Mouse (Mus musculus) kidney, embryonic 16.5 days (tissue): ENCODE results near the gene Cx3cr1. TPM values are rescaled to one million over a fixed set of nuclear protein-coding genes. Genes with fewer than 3 reads are reported as not detected.

Experiments used
- ATAC-seq: fragments of 200-750 bp; cut with Nextera tagmentation; 2 replicates; pipeline ENCODE4 v1.8.0; 2017; ENCODE audit warnings: moderate TSS enrichment; ENCODE audit not compliant: low FRiP score, low TSS enrichment
- H3K27ac ChIP-seq: fragments of 300-500 bp; sonication (generic); 2 replicates; pipeline ENCODE4 v1.5.1; 2014; ENCODE audit warnings: low read length
- H3K27me3 ChIP-seq: fragments of 300-500 bp; sonication (generic); 2 replicates; pipeline ENCODE4 v1.6.1; 2014; ENCODE audit warnings: low read length, control low read depth, mixed read lengths; ENCODE audit not compliant: insufficient read depth
- H3K36me3 ChIP-seq: fragments of 300-500 bp; sonication (generic); 2 replicates; pipeline ENCODE4 v1.6.1; 2014; ENCODE audit warnings: low read length, control low read depth, mixed read lengths; ENCODE audit not compliant: insufficient read depth
- H3K4me1 ChIP-seq: fragments of 300-500 bp; sonication (generic); 2 replicates; pipeline ENCODE4 v1.6.1; 2014; ENCODE audit warnings: low read length, control low read depth, mixed read lengths; ENCODE audit not compliant: insufficient read depth
- H3K4me2 ChIP-seq: fragments of 300-500 bp; sonication (generic); replicated peaks from 2 replicates; pipeline ENCODE4 v1.6.1; 2014; ENCODE audit warnings: low read depth, low read length
- H3K4me3 ChIP-seq: fragments of 300-500 bp; sonication (generic); 2 replicates; pipeline ENCODE4 v1.5.1; 2014; ENCODE audit warnings: mild to moderate bottlenecking, low read length
- H3K9ac ChIP-seq: fragments of 300-500 bp; sonication (generic); replicated peaks from 2 replicates; pipeline ENCODE4 v1.6.1; 2014; ENCODE audit warnings: low read length
- H3K9me3 ChIP-seq: fragments of 300-500 bp; sonication (generic); 2 replicates; pipeline ENCODE4 v1.6.1; 2016; ENCODE audit warnings: low read length, control low read depth
- WGBS: fragments of 180-500 bp; shearing (Covaris S2); extraction: QIAGEN DNeasy Blood & Tissue Kit; methylation state at CpG from one replicate; pipeline ENCODE4 v1.1.7; 2014; 5-methylcytosine and 5-hydroxymethylcytosine counted together
- polyA plus RNA-seq: library from polyadenylated mRNA; unstranded; fragments of >200 nt; fragmentation: Nextera tagmentation; extraction: Ambion mirVana; gene quantifications from 2 replicates; pipeline ENCODE4 v1.2.1, GENCODE M21; 2015

Cx3cr1 gene
- polyA plus RNA-seq, 1 experiment from 2014 or later: 5.3 TPM

GRCm38 (mm10) chr9:119981183-119982179 is 88.2 kb downstream of the Cx3cr1 start:
- Histone ChIP-seq H3K36me3 (no peaks in the 10 kb centered on the region), H3K9me3 (no peaks in the 10 kb centered on the region), H3K4me3 (peak overlapping the region; percentile 80), H3K27ac (peak overlapping the region; percentile 98), H3K27me3 (no peaks in the 10 kb centered on the region), H3K4me1 (peaks cover 64% of the 10 kb centered on the region), H3K9ac (peak overlapping the region; percentile 77), H3K4me2 (peak overlapping the region; percentile 99)
- peak; percentile 30 for ATAC-seq
- WGBS: 1% methylated on average over 16 of the region's 16 CpGs

GRCm38 (mm10) chr9:119980770-119981182 is 88.9 kb downstream of the Cx3cr1 start:
- Histone ChIP-seq H3K36me3 (no peaks in the 10 kb centered on the region), H3K9ac (peak overlapping the region; percentile 77), H3K27ac (peak overlapping the region; percentile 98), H3K4me2 (peak overlapping the region; percentile 99), H3K4me3 (peak overlapping the region; percentile 80), H3K27me3 (no peaks in the 10 kb centered on the region), H3K9me3 (no peaks in the 10 kb centered on the region), H3K4me1 (peaks cover 67% of the 10 kb centered on the region)
- no peak for ATAC-seq
- WGBS: 11% methylated on average over 4 of the region's 4 CpGs

- Histone ChIP-seq H3K27me3 (no peaks in the 10 kb centered on the region), H3K36me3 (no peaks in the 10 kb centered on the region), H3K4me3 (no peak overlapping the region), H3K4me2 (no peak overlapping the region), H3K4me1 (peaks cover 66% of the 10 kb centered on the region), H3K27ac (no peak overlapping the region), H3K9ac (no peak overlapping the region), H3K9me3 (no peaks in the 10 kb centered on the region)
- no peak for ATAC-seq
- WGBS: 75% methylated on average over 2 of the region's 2 CpGs
Observed at GRCm38 (mm10) chr9:119979749-119980148, 89.9 kb downstream of the Cx3cr1 start.

- H3K36me3 ChIP-seq: peaks cover 7% of the 10 kb centered on the region
- H3K4me3 ChIP-seq: no peak overlapping the region
- no peaks in the 10 kb centered on the region for H3K9me3 ChIP-seq
- ATAC-seq: no peak
- peaks cover 57% of the 10 kb centered on the region for H3K4me1 ChIP-seq
- H3K27ac ChIP-seq: no peak overlapping the region
- peak overlapping the region; percentile 58; the same call in 1 of the 2 replicates for H3K9ac ChIP-seq
- WGBS: 79% methylated on average over 6 of the region's 6 CpGs
- no peak overlapping the region for H3K4me2 ChIP-seq
- no peaks in the 10 kb centered on the region for H3K27me3 ChIP-seq
Observed at GRCm38 (mm10) chr9:119978811-119979441, 90.8 kb downstream of the Cx3cr1 start.

- ATAC-seq: no peak; the same call in 1 of the 2 replicates
- Histone ChIP-seq H3K9me3 (no peaks in the 10 kb centered on the region), H3K27ac (peak overlapping the region; percentile 84), H3K27me3 (no peaks in the 10 kb centered on the region), H3K36me3 (peaks cover 13% of the 10 kb centered on the region), H3K9ac (peak overlapping the region; percentile 58), H3K4me1 (peaks cover 57% of the 10 kb centered on the region), H3K4me3 (0 out of 2 replicates have a peak overlapping the region, but pooled peaks have one; percentile 10), H3K4me2 (peak overlapping the region; percentile 37)
- 32% methylated on average over 9 of the region's 9 CpGs for WGBS
Observed at GRCm38 (mm10) chr9:119978151-119978810, 91.4 kb downstream of the Cx3cr1 start.

- Histone ChIP-seq H3K27me3 (no peaks in the 10 kb centered on the region), H3K4me1 (peaks cover 52% of the 10 kb centered on the region), H3K9me3 (no peaks in the 10 kb centered on the region), H3K4me2 (peak overlapping the region; percentile 37), H3K36me3 (peaks cover 20% of the 10 kb centered on the region), H3K9ac (peak overlapping the region; percentile 58), H3K27ac (peak overlapping the region; percentile 84), H3K4me3 (0 out of 2 replicates have a peak overlapping the region, but pooled peaks have one; percentile 10)
- no peak for ATAC-seq
- 22% methylated on average over 5 of the region's 5 CpGs for WGBS
Observed at GRCm38 (mm10) chr9:119977557-119978060, 92.1 kb downstream of the Cx3cr1 start.

GRCm38 (mm10) chr9:119976704-119977556 is 92.7 kb downstream of the Cx3cr1 start:
- peaks cover 45% of the 10 kb centered on the region for H3K4me1 ChIP-seq
- 24% methylated on average over 17 of the region's 17 CpGs for WGBS
- peak overlapping the region; percentile 84; the same call in 1 of the 2 replicates for H3K27ac ChIP-seq
- no peak for ATAC-seq
- no peaks in the 10 kb centered on the region for H3K27me3 ChIP-seq
- no peaks in the 10 kb centered on the region for H3K9me3 ChIP-seq
- peaks cover 27% of the 10 kb centered on the region for H3K36me3 ChIP-seq
- H3K4me2 ChIP-seq: peak overlapping the region; percentile 37; the same call in 1 of the 2 replicates
- H3K9ac ChIP-seq: peak overlapping the region; percentile 58; the same call in 1 of the 2 replicates
- no peak overlapping the region for H3K4me3 ChIP-seq

- peaks cover 40% of the 10 kb centered on the region for H3K4me1 ChIP-seq
Observed at GRCm38 (mm10) chr9:119975286-119975685, 94.4 kb downstream of the Cx3cr1 start.

More at GRCm38 (mm10) chr9:119975286-119975685, 94.4 kb downstream of the Cx3cr1 start:
- no peaks in the 10 kb centered on the region for H3K27me3 ChIP-seq
- 89% methylated on average over 4 of the region's 4 CpGs for WGBS
- no peak overlapping the region for H3K27ac ChIP-seq
- no peaks in the 10 kb centered on the region for H3K9me3 ChIP-seq
- no peak for ATAC-seq
- H3K9ac ChIP-seq: no peak overlapping the region
- H3K36me3 ChIP-seq: peaks cover 27% of the 10 kb centered on the region
- H3K4me3 ChIP-seq: no peak overlapping the region
- no peak overlapping the region for H3K4me2 ChIP-seq
